Mouse (Mus musculus): ENCODE data around the gene Gm3854.
"Not testable (repeated sequence)": the region's sequence is repeated elsewhere in the genome, so short reads cannot be mapped to it uniquely, and the experiment has no call there.

The Gm3854 gene

DNA sequence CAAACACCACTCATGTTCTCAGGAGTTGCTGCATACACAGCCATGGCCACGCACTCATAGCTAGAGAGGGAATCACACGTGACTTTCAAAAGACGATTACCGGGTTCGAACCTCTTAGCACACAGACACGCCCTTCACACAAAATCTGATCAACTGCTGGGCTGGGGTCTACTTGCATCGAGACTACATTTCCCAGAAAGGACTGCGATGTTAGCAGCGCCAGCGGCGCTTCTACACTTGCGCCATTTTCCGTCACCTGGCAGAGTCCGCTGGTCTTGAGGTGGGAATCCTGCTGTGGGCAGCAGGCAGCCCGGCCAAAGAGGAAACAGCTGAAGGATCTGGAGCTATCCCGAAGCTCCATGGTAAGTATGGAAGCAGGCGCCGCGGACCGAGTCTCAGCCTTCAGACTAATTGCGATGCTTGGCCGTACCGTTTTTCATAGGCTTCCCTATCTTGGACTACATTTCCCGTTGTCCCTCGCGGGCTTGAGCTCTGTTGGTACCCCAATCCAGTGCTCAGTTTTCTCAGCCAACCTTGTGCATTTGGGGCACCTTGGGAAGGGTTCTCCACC is at the start of gene Gm3854:
TSS of gene Gm3854 (plus strand) at position 259 of the 571 bp plus-strand sequence.
- DNase-seq = peak; percentile 80

DNA sequence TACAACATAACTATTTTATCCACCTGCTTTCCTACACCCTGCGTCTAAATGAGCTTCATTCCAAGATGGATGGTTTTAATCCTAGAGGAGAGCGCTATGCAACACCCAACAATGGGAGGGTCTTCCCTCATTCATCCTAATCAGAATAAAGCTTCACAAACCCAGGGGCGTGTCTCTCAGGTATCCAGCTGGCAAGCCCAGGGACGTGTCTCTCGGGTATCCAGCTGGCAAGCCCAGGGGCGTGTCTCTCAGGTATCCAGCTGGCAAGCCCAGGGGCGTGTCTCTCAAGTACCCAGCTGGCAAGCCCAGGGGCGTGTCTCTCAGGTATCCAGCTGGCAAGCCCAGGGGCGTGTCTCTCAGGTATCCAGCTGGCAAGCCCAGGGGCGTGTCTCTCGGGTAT is 42.8 kb upstream of the Gm3854 start:
- not testable (repeated sequence) for DNase-seq

GRCm38 (mm10) chr7:6330458-6331232 is 12.9 kb upstream of the Gm3854 start:
- peak; percentile 29 for DNase-seq

- peak; percentile 88 for DNase-seq
Observed at GRCm38 (mm10) chr7:6331233-6331956, 12.2 kb upstream of the Gm3854 start, which contains the start of gene Zfp583. TSS of gene Zfp583 (minus strand) at chr7:6331285.

GRCm38 (mm10) chr7:6339865-6340264 is 3.7 kb upstream of the Gm3854 start:
- no peak for DNase-seq

DNA sequence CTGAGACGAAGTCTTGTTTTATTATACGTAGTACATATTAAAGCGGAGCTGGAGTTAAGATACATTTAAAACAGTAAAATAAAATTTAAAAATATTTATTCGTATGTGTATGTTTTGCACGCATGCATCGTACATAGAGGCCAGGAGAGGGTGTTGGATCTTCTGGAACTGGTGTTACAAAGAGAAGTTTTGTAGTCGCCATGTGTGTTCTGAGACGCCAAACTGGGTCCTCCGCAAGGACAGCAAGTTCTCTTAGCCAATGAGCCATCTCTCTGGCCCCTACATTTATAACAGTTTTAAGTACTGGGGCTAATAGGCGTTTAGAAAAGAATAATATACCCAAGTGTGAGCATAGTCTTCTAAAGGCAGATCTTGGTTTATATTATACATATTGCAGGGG is 565 bp downstream of the Gm3854 start:
- DNase-seq = no peak

DNA sequence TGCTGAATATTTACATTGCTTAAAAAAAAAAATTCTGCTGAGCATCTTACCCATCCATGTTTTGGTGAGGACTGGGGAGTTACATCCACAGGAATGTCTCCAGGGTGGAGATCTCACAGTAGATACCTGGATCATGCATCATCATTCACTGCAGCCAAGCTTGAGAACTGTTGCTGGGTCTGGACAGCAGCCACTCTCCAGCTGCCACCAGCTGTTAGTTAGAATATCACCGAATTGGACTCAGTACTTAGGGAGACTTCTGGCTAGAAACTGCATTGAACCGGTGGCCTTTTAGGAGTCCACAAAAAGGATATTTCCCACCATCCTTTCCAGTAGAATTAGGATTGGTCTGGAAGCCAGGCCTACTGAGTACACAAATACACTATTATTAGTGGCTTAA is 14.6 kb downstream of the Gm3854 start:
- no peak for DNase-seq

GRCm38 (mm10) chr7:6358937-6359590 is 15.5 kb downstream of the Gm3854 start:
- DNase-seq = peak; percentile 52

- no peak for DNase-seq
Observed at GRCm38 (mm10) chr7:6360477-6361060, 17.0 kb downstream of the Gm3854 start.

- peak; percentile 28 for DNase-seq
Observed at GRCm38 (mm10) chr7:6361756-6362155, 18.2 kb downstream of the Gm3854 start.

DNA sequence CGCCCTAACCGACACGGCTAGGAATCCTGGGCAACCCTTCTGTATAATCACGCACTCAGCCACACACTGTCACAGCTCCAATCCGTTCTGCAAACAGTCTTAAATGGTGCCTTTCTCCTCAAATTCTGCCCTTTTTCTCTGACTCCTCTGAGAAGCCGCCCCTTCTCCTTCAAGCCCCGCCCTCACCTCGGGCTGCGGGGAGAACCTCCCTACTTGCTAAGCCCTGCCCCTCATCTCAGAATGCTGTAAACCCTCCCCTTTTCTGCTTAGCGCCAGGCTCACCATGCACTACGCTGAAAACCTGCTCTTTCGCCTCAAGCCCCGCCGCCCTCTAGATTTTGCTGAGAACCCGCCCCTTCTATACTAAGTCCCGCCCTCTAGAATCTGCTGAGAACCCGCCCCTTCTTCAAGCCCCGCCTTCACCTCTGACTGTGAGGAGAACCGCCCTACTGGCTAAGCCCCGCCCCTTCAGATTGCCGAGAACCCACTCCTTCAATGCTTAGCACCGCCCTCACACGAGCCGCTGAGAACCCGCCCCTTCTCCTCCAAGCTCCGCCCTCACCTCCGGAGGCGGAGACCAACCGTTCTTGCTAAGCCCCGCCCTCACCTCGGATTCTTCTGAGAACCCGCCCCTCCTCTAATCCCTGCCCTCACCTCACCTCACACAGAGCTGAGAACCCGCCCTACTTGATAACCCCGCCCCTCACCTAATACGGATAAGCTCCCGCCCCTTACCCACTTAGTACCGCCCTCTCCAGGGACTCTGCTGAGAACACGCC is 18.9 kb downstream of the Gm3854 start:
- DNase-seq = peak; percentile 99

GRCm38 (mm10) chr7:6363047-6363488 is 19.5 kb downstream of the Gm3854 start, which contains the start of gene Zfp78:
TSS of gene Zfp78 (plus strand) at chr7:6363280.
- DNase-seq = no peak

DNA sequence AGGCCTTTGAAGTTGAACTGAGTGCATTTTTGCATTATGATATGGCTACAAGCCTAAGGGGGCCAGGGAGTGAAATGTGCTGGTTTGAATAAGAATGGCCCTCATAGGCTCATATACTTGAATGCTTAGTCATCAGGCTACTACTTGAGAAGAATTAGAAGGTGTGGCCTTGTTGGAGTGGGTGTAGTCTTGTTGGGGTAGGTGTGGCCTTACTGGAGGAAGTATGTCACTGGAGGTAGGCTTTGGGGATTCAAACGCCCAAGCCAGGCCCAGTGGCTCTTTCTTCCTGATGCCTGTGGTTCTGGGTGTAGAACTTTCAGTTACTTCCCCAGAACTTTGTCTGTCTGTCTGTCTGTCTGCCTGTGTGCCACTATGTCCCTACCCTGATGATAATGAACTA is 21.2 kb downstream of the Gm3854 start:
- no peak for DNase-seq

DNA sequence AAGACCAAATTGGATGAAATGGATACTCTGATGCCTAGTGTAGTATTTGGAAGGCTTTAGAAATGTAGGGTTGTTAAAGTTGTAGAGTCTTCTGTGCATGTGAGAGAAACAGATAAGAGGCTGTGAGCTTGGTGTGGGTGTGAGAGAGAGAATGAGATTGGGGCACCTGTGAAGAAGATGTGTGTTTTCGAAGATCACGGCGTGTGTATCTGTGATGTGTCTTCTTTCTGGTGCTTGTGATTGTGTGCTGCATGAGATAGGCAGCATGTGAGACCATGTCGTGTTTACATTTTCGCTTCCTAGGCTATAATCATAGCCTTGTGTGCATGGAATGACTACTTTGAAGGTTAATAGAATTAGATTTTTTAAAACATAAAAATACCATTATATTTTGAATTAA is 23.6 kb downstream of the Gm3854 start:
- DNase-seq = no peak

GRCm38 (mm10) chr7:6368146-6368545 is 24.6 kb downstream of the Gm3854 start:
- DNase-seq = not testable (repeated sequence)

GRCm38 (mm10) chr7:6369460-6369859 is 25.9 kb downstream of the Gm3854 start:
- no peak for DNase-seq

GRCm38 (mm10) chr7:6372993-6373392 is 29.4 kb downstream of the Gm3854 start:
- DNase-seq = no peak

GRCm38 (mm10) chr7:6378441-6378840 is 34.9 kb downstream of the Gm3854 start:
- no peak for DNase-seq

- no peak for DNase-seq
Observed at GRCm38 (mm10) chr7:6381431-6381830, 37.9 kb downstream of the Gm3854 start.

- peak; percentile 89 for DNase-seq
Observed at GRCm38 (mm10) chr7:6383044-6383455, 39.5 kb downstream of the Gm3854 start, which contains the start of gene Zfp28. TSS of gene Zfp28 (plus strand) at chr7:6383295.

DNA sequence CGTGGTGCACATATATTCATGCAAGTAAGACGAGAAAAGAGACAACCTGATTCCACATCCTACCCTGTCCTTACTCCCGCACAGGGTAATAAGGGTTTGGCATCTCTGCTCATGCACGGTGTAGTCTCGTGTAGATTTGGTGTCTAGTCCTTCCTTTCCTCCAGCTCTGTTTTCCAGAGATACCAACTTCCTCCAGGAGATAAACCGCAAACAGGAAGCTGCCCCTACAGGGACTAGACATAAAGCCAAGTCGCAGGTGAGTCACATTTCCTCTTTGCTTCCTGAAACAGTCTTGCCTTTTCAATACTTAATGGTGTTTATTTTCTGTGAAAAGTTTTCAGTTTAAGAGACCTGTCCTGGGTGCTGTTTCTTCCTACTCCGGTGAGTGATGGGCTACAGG is 40.5 kb downstream of the Gm3854 start:
- DNase-seq = no peak

DNA sequence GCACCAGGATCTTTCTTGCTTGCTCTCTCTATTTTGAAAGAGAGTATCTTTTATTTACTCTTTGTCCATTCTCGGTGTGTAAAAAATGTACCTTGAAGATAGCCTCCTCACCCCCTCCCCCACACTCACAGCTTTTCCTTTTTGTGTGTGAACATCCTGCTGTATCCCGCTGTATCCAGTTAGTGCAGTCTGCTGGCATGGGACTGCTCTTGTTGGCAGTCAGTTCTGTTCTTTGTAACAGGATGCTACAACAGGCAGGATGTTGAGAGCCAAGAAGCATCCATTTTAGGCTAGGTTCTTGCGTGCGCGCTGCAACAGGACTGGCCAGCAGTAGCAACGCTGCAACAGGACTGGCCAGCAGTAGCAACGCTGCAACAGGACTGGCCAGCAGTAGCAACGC is 43.4 kb downstream of the Gm3854 start:
- DNase-seq = no peak
